Mouse (Mus musculus) ZHBTc4 (cell line): ENCODE measurements around the gene Orm1.

Experiments used
- DNase-seq: peaks from one replicate; pipeline ENCODE4 v3.0.0-alpha.2; 2011; ENCODE audit warnings: low read depth, low spot score

Gene Orm1

DNA sequence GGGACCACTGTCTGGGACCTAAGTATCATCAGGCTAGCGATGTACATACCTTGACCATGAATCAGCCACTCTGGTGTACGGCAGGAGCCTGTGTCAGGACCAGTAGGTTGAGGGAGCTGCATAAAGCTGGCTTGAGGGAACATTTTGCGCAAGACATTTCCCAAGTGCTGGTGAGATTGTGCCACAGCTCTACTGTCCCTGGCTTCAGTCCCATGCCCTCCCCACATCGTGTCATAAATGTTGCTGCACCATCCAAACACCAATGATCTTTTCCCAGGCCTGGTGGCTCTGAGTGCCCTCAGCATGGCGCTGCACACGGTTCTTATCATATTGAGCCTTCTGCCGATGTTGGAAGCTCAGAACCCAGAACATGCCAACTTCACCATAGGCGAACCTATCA is at the start of gene Orm1:
TSS of gene Orm1 (plus strand) at position 266 of the 400 bp plus-strand sequence.
- no peak for DNase-seq

- DNase-seq: no peak
These were observed 48.7 kb upstream of the Orm1 start for GRCm38 (mm10) chr4:63295641-63296040.

DNA sequence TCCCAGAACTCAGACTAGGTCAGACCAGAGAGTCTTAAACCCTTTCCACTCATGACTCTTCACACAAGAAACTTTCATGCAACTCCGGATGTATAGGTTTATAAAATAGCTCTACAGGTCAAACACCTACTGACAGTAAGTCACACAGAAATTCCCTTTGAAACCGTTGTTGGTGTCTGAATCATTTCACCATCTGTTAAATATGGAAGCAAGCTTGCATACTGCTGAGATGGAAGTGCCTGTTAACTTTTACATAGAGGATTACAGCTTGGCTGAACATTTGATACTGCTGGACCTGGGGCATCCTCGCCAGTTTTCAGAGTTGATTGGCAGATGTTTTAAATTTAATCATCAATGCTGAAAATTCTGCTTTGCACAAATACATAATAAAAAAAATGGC is 48.1 kb upstream of the Orm1 start:
- DNase-seq: no peak

DNA sequence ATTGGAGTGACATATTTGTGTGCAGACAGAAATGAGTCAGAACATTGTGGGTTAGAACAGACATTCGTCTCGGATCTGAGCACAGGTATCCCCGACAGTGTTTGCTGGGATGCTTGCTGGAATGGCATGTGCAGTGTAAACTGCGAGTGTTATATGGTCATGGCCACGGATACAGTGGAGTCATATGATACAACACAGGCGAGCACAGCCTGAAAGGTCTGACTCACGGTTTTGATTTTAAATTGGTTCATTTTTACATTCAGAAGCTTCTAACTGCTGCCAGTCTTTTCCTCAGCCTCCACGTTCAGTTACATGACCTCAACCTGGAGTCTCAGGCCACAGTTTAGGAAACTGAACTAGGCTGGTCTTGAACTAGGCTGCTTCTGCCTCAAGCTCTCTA is 47.5 kb upstream of the Orm1 start:
- DNase-seq: no peak

DNA sequence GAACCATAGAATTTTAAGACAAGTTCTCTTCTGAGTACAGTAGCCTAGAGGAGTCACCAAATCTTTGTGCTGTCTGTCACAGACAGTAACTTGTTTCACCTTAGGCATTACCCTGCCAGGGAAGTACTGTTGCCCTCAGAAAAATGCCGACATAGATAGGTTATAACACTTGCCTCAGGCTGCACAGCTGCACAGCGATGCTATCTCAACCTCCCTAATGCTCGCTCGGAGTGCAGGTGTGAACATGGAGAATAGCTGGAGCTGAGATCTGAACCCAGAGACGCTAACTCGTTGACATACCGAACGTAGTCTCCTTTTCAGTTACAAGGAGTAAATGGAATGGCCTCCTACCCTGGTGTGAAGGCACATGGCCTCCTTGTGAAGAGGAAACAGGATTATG is 46.2 kb upstream of the Orm1 start:
- DNase-seq: no peak

DNA sequence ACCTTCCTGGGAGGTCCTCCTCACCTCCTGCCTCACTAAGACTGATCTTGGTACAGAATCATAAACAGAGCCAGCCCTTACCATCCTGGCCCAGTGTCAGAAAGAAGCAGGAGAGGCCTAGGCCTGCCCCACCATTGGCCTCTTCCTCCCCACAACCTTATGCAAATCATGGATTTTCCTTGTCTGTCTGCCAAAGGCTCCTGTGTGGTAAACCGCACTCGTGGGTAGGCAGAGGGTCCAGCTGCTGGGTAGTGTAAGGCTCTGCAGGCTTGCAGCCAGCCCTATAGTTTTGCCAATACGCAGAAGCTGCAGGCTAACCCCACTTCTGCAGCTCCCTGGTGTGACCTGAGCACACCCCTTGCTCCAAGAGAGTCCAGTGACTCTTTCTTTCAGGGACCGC is 41.7 kb upstream of the Orm1 start:
- DNase-seq: no peak

DNA sequence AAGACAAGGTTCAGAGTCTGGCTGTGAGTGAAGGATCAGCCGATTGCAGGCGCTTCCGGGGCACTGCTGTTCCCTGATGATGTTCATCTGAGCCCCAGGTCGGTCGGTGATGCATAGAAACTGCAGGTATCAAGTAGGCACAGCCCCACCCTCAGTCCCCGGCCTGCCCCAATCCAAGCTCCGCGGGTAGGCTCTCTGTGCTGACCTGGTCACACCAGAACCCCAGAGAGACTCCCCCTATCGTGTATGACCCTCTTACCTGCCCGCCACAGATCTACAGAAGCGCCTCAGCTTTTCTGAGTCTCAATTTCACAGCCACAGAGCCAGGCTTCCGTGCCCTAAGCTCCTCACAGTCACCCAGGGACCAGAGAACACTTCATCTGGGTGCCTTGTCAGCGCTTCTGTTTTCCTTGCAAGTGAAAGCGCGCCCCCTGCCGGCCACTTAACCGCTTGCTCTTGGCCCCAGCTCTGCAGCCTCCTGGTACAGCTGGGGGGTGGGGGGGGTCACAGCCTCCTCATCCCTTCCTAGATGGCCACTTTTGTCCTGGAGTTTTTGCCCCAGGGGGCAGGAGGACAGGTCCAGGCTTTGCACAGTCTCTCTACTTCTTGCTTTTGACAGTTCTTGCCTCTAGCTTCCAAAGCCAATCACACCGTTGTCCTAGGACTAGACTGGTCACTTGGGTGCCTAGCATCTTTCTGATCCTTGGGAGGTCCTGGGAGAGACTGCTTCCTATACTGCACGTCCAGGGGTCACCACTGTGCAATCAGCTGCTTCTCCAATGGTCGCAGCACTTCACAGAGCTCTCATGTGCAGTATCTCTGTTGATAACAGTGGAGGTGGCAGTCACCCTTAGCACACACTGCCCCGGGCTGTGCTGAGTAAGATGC is 36.9 kb upstream of the Orm1 start:
- peak; percentile 83 for DNase-seq

DNA sequence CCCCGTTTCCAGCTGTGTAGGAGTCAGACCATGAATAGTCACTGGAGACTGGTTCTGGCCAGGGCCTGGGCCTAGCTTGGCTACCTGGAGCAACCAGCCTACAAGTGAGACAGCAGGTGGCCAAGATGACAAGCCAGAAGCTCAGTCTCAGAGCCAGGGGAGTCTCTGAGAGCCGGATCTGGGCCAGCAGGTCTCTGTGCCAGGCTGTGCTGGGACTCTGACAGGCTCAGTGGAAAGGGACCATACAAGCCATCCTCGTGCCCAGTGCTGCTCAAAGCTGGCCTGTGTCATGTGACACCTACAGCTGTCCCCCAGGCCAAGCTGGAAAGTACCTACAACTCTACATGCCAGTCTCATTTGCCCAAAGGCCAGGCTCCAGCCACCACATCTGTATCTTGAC is 36.0 kb upstream of the Orm1 start:
- no peak for DNase-seq

GRCm38 (mm10) chr4:63310247-63310855 is 34.0 kb upstream of the Orm1 start:
- no peak for DNase-seq

GRCm38 (mm10) chr4:63311426-63311825 is 32.9 kb upstream of the Orm1 start:
- DNase-seq: no peak

DNA sequence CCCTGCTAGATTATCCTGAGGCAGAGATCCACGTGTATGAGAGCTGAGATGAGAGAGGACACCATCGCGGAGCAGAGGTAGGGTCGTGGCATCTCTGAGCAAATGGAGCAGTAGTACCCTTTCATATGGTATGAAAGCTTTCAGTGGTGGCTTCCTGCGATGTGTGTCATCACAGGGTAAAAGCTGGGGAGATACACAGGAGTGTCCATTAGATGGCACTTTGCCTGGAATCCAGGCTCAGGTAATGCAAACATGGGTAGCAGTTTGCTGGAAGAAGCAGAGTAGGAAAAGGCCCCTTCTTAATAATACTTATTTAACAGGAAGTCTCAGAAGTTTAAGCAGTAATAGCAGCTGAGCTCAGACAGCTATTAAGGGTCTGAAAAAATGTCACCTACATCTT is 30.3 kb upstream of the Orm1 start:
- no peak for DNase-seq

DNA sequence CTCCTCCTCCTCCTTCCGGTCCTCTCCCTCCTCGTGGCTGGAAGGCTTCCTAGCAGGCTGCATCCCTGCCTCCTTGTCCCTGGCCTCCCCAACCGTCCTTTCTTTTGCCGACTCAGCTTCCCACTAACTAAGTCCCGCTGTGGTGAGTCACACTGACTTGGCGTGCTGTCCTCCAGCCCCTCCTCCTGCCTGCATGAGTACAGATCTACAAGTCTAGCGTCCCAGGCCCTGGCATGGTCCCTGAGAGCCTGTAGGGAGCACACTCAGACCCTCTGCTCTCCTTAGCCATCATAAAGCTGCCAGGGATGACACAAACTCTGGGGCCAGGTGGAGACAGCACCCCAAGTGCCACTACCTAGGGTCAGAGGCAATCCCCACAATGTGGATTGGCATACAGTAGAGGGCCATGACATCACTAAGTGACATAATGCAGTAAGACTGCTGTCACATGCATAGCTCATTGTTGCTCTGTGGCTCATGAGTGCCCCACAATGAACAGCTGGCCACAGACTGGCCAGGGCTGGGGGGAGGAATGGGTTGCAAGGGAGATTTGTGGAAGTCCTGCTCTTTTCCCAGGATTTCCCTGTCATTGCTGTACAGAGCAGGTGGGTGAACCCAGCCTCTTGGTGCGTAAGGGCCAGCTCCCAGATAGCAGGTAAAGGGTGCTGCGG is 28.1 kb upstream of the Orm1 start:
- DNase-seq: no peak

DNA sequence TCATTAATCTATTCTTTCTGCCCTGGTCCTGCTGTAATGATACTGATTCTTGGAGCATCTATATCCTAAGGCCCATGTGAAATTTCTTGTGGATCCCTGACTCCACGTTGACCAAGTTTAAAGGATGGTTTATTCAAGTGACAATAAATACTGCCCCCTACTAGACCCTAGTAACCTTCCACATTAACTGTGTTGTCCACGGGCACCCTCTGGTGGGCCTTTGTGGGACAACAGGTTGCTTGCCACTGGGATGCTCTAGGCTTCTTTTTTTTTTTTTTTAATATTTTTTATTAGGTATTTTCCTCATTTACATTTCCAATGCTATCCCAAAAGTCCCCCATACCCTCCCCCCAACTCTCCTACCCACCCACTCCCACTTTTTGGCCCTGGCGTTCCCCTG is 24.8 kb upstream of the Orm1 start:
- peak; percentile 45 for DNase-seq

DNA sequence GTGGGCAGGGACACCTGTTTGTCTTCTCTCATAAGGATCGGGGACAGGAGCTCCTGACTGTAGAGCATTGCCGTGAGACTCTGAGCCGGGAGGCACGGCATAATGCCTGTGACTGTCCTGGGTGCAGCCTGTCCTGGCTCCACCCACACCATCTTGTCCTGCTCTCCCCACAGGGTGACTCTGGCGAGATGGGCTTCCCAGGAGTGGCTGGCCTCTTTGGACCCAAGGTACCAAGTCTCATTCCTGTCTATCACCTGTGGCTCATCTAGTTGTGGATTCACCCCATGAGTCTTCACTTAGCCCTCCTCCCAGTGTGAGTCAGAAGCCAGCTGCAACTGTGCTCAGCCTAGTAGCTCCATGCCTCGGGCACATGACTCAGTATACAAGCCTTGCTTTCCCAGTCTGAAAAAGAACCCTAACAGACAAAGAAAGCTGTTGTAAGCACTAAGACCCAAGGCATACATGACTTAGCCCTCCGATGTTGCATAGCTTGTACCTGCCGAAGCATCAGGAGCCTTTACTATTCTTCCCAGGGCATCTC is 21.0 kb upstream of the Orm1 start:
- DNase-seq: no peak

DNA sequence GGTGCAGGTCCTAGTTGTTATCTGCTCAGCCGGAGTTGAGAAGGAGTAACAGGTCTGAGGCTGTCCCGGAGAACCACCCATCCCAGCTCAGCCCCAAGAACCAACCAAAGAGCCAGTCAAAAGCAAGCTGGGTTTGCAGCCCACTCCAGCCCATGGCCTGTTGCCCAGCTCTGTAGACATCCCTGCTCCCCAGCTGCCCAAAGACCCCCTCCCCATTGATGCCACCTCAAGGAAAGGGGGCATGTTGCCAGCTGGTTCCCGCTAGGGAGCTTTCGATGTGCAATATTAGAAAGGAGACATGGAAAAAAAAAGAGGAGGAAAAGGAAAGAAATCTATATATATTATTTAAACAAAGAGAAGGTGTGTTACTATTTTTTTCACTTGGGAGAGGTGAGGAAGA is 11.0 kb upstream of the Orm1 start:
- DNase-seq: no peak

- DNase-seq: no peak
These were observed 5.8 kb upstream of the Orm1 start for GRCm38 (mm10) chr4:63338414-63339076.

GRCm38 (mm10) chr4:63342491-63342890 is 1.9 kb upstream of the Orm1 start:
- peak; percentile 81 for DNase-seq

DNA sequence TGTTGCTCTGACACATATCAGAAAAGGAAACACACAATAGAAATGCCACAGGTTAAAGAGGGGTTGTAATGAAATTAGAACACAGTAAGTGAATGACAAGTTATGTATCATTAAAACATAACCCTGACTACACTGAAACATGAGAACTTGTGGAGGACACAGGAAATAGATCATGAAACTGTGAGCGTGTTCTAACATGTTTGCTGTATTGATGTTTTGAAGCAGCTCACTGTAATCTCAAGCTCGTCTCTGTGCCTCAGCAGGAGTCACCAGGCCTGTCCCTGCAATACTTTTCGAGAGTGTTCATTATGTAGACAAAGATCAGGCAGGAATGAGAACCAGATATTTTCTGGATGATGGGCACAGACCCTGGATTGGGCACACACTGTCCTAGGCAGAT is 752 bp upstream of the Orm1 start:
- no peak for DNase-seq

DNA sequence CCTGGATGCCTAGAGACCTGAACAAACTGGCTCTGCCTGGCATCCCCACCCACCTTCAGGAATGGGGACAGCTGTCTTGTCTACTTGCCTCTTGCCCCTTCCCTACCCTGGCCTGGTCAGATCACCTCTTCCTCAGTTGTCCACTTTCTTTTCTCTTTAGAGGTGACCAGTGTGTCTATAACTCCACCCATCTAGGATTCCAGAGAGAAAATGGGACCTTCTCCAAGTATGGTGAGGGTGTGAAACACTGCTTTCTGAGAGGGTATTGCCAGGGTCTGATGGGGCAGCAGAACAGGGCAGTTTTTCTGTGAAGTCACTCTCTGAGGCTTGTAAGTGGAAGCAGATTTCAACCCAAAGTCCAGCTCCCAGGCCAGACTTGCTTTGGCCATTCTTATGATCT is 901 bp downstream of the Orm1 start:
- no peak for DNase-seq

DNA sequence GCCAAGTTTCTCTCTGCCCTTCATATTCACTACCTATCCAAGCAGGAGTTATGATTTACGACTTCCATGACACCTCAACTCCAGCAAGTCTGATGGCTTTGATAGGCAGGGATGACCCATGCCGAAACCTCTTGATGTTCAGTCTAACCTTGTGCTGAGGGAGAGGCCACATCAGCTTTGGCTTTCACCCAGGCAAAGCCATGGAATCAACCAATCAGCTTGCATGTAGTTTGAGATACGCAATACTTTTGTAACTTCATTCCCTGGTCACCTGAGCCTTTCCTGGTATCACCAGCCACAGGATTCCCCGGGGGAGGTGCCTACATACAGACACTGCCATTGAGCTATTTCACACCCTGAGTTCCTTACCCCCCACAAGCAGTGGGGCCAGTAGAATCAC is 2.3 kb downstream of the Orm1 start:
- DNase-seq: no peak

DNA sequence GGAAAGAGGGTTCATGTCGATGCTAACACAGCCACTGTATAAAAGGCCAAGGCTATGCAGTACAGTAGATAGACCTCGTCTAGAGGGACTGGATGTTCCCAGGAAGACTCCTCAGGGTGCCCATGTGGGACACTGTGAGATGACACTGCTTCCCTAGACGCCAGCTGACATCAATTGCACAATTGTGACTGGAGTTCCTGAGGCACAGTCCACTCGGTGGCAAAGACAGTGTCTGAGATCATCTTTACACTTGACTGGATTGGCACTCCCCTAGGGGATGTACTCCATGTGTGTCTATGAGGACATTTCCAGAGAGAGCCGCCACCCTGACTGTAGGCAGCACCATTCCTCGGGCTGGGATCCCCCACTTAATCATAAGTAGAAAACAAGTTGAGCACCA is 4.2 kb downstream of the Orm1 start:
- no peak for DNase-seq
